Mouse (Mus musculus): ENCODE data around the gene Anapc16. TPM values are rescaled to one million over a fixed set of nuclear protein-coding genes. Genes with fewer than 3 reads are reported as not detected.
A peak's percentile ranks its signal among the peaks of the same experiment; 100 is the strongest.

Gene Anapc16
- polyA plus RNA-seq, 1 experiment: 136 TPM

- TF ChIP-seq POLR2A (IDR thresholded peaks at IDR 0.05; ENCODE audit: control insufficient read depth, extremely low read depth, insufficient read depth, low read length, poor library complexity) (no peak), CTCF (IDR thresholded peaks at IDR 0.05; ENCODE audit: borderline replicate concordance, control insufficient read depth, extremely low read depth, insufficient read depth, low read length, poor library complexity) (no peak)
- peak; percentile 52 for DNase-seq
- Histone ChIP-seq H3K4me3 (ENCODE audit: control insufficient read depth, insufficient read depth, low read length) (0 out of 2 replicates have a peak overlapping the region, but pooled peaks have one; percentile 2), H3K27me3 (ENCODE audit: control insufficient read depth, insufficient read depth, low read length) (no peaks in the 10 kb centered on the region), H3K36me3 (ENCODE audit: control insufficient read depth, insufficient read depth, low read length) (no peaks in the 10 kb centered on the region), H3K27ac (ENCODE audit: control insufficient read depth, insufficient read depth, low read length) (peak overlapping the region; percentile 94), H3K4me1 (replicated peaks; ENCODE audit: control insufficient read depth, insufficient read depth, low read length) (peaks cover 57% of the 10 kb centered on the region)
- WGBS: 12% methylated on average over 6 of the region's 6 CpGs
These were observed 32.4 kb downstream of the Anapc16 start for GRCm38 (mm10) chr10:59970450-59971062.

- TF ChIP-seq CTCF (IDR thresholded peaks at IDR 0.05; ENCODE audit: borderline replicate concordance, control insufficient read depth, extremely low read depth, insufficient read depth, low read length, poor library complexity) (no peak), POLR2A (IDR thresholded peaks at IDR 0.05; ENCODE audit: control insufficient read depth, extremely low read depth, insufficient read depth, low read length, poor library complexity) (peak; percentile 73; the same call in 1 of the 2 replicates)
- H3K27ac ChIP-seq (ENCODE audit: control insufficient read depth, insufficient read depth, low read length): peak overlapping the region; percentile 94
- no peaks in the 10 kb centered on the region for H3K36me3 ChIP-seq (ENCODE audit: control insufficient read depth, insufficient read depth, low read length)
- H3K4me1 ChIP-seq (replicated peaks; ENCODE audit: control insufficient read depth, insufficient read depth, low read length): peaks cover 58% of the 10 kb centered on the region
- peak; percentile 68 for DNase-seq
- H3K4me3 ChIP-seq (ENCODE audit: control insufficient read depth, insufficient read depth, low read length): peak overlapping the region; percentile 59
- 1% methylated on average over 25 of the region's 25 CpGs for WGBS
- no peaks in the 10 kb centered on the region for H3K27me3 ChIP-seq (ENCODE audit: control insufficient read depth, insufficient read depth, low read length)
These were observed 33.0 kb downstream of the Anapc16 start for GRCm38 (mm10) chr10:59969821-59970449.

- 80% methylated on average over 6 of the region's 6 CpGs for WGBS
- no peak for TF ChIP-seq POLR2A (IDR thresholded peaks at IDR 0.05; ENCODE audit: control insufficient read depth, extremely low read depth, insufficient read depth, low read length, poor library complexity)
- no peak for TF ChIP-seq CTCF (IDR thresholded peaks at IDR 0.05; ENCODE audit: borderline replicate concordance, control insufficient read depth, extremely low read depth, insufficient read depth, low read length, poor library complexity)
- no peak overlapping the region for H3K27ac ChIP-seq (ENCODE audit: control insufficient read depth, insufficient read depth, low read length)
- no peaks in the 10 kb centered on the region for H3K27me3 ChIP-seq (ENCODE audit: control insufficient read depth, insufficient read depth, low read length)
- no peak overlapping the region for H3K4me3 ChIP-seq (ENCODE audit: control insufficient read depth, insufficient read depth, low read length)
- no peaks in the 10 kb centered on the region for H3K36me3 ChIP-seq (ENCODE audit: control insufficient read depth, insufficient read depth, low read length)
- DNase-seq: no peak
- peaks cover 50% of the 10 kb centered on the region for H3K4me1 ChIP-seq (replicated peaks; ENCODE audit: control insufficient read depth, insufficient read depth, low read length)
These were observed 35.5 kb downstream of the Anapc16 start for GRCm38 (mm10) chr10:59967309-59967942.

GRCm38 (mm10) chr10:59966743-59967142 lies 36.2 kb downstream of the Anapc16 start:
- peaks cover 44% of the 10 kb centered on the region for H3K4me1 ChIP-seq (replicated peaks; ENCODE audit: control insufficient read depth, insufficient read depth, low read length)
- no peaks in the 10 kb centered on the region for H3K27me3 ChIP-seq (ENCODE audit: control insufficient read depth, insufficient read depth, low read length)
- TF ChIP-seq CTCF (IDR thresholded peaks at IDR 0.05; ENCODE audit: borderline replicate concordance, control insufficient read depth, extremely low read depth, insufficient read depth, low read length, poor library complexity): no peak
- TF ChIP-seq POLR2A (IDR thresholded peaks at IDR 0.05; ENCODE audit: control insufficient read depth, extremely low read depth, insufficient read depth, low read length, poor library complexity): no peak
- H3K27ac ChIP-seq (ENCODE audit: control insufficient read depth, insufficient read depth, low read length): no peak overlapping the region
- 94% methylated on average over 6 of the region's 6 CpGs for WGBS
- H3K36me3 ChIP-seq (ENCODE audit: control insufficient read depth, insufficient read depth, low read length): no peaks in the 10 kb centered on the region
- no peak overlapping the region for H3K4me3 ChIP-seq (ENCODE audit: control insufficient read depth, insufficient read depth, low read length)
- DNase-seq: no peak

GRCm38 (mm10) chr10:59965788-59966187 lies 37.1 kb downstream of the Anapc16 start:
- no peak for DNase-seq
- no peak overlapping the region for H3K4me3 ChIP-seq (ENCODE audit: control insufficient read depth, insufficient read depth, low read length)
- no peaks in the 10 kb centered on the region for H3K27me3 ChIP-seq (ENCODE audit: control insufficient read depth, insufficient read depth, low read length)
- H3K36me3 ChIP-seq (ENCODE audit: control insufficient read depth, insufficient read depth, low read length): no peaks in the 10 kb centered on the region
- 96% methylated on average over 8 of the region's 8 CpGs for WGBS
- no peak for TF ChIP-seq CTCF (IDR thresholded peaks at IDR 0.05; ENCODE audit: borderline replicate concordance, control insufficient read depth, extremely low read depth, insufficient read depth, low read length, poor library complexity)
- peaks cover 36% of the 10 kb centered on the region for H3K4me1 ChIP-seq (replicated peaks; ENCODE audit: control insufficient read depth, insufficient read depth, low read length)
- no peak overlapping the region for H3K27ac ChIP-seq (ENCODE audit: control insufficient read depth, insufficient read depth, low read length)

- H3K4me1 ChIP-seq (replicated peaks; ENCODE audit: control insufficient read depth, insufficient read depth, low read length): peaks cover 32% of the 10 kb centered on the region
- no peak for TF ChIP-seq CTCF (IDR thresholded peaks at IDR 0.05; ENCODE audit: borderline replicate concordance, control insufficient read depth, extremely low read depth, insufficient read depth, low read length, poor library complexity)
- TF ChIP-seq POLR2A (IDR thresholded peaks at IDR 0.05; ENCODE audit: control insufficient read depth, extremely low read depth, insufficient read depth, low read length, poor library complexity): no peak
- H3K4me3 ChIP-seq (ENCODE audit: control insufficient read depth, insufficient read depth, low read length): no peak overlapping the region
- no peak for DNase-seq
- WGBS: 89% methylated on average over 9 of the region's 9 CpGs
- no peaks in the 10 kb centered on the region for H3K27me3 ChIP-seq (ENCODE audit: control insufficient read depth, insufficient read depth, low read length)
- H3K27ac ChIP-seq (ENCODE audit: control insufficient read depth, insufficient read depth, low read length): peak overlapping the region; percentile 43; the same call in 1 of the 2 replicates
- H3K36me3 ChIP-seq (ENCODE audit: control insufficient read depth, insufficient read depth, low read length): no peaks in the 10 kb centered on the region
These were observed 37.6 kb downstream of the Anapc16 start for GRCm38 (mm10) chr10:59965362-59965695.

Data from thymus, adult 2 months (tissue).